9 mouse cellular contexts compared by ENCODE assay signal in genomic region chr10:68464943-68465342, GRCm38 (mm10).
DNase-seq lines count a peak whose midpoint lies in the region; ATAC-seq and TF ChIP-seq lines count a peak whose summit lies in the region.
"Had no signal": no experiment of that assay in that cellular context is flagged by ENCODE, and none has a peak within 500 bp of the region (broad histone marks: within the 10 kb centered on the region; RNA-seq: fewer than 3 reads in every experiment).

No protein-coding gene starts in this region.

- no peak for TF ChIP-seq POLR2A in ES-Bruce4 (IDR thresholded peaks at IDR 0.05; ENCODE audit: insufficient read depth, low read length)

- no peaks in the 10 kb centered on the region for H3K36me3 ChIP-seq in ES-Bruce4 (ENCODE audit: control insufficient read depth, insufficient read depth, low read length, poor library complexity, severe bottlenecking)
- H3K36me3 ChIP-seq: limb, embryonic 12.5 days had no signal

- DNase-seq in 416B (ENCODE audit: low read depth), result peak; percentile 49
- peak; percentile 91 to 93 for DNase-seq in cerebellum, postnatal 10 days
- peak; percentile 46 for DNase-seq in gastrocnemius, postnatal 25 days
- DNase-seq in layer of hippocampus, adult 8-10 months (ENCODE audit: low spot score in 2 of 2), result peak; percentile 23 to 68
- peak; percentile 93 for DNase-seq in lung, postnatal 10 days
- peak; percentile 62 for DNase-seq in skeletal muscle tissue, adult 2 months (ENCODE audit: low read depth, low spot score)

- TF ChIP-seq CTCF in ES-Bruce4 (IDR thresholded peaks at IDR 0.05; ENCODE audit: low read depth, low read length), result peak; percentile 75

- no peaks in the 10 kb centered on the region for H3K4me1 ChIP-seq in ES-Bruce4 (ENCODE audit: control insufficient read depth, insufficient read depth, low read length)

- ATAC-seq in erythroid progenitor cell, adult 5-6 weeks (replicated peaks; ENCODE audit: low FRiP score, poor library complexity, severe bottlenecking), result no peak

- H3K9ac ChIP-seq in ES-Bruce4 (ENCODE audit: low read depth, poor library complexity, severe bottlenecking), result no peak overlapping the region
- H3K9ac ChIP-seq: limb, embryonic 12.5 days had no signal

- no peak overlapping the region for H3K27ac ChIP-seq in ES-Bruce4 (ENCODE audit: insufficient read depth, low read length)
- H3K27ac ChIP-seq: limb, embryonic 12.5 days had no signal

- no peaks in the 10 kb centered on the region for H3K9me3 ChIP-seq in ES-Bruce4 (replicated peaks; ENCODE audit: control insufficient read depth, insufficient read depth, low read length, poor library complexity, severe bottlenecking)
- H3K9me3 ChIP-seq: limb, embryonic 12.5 days had no signal

- no peaks in the 10 kb centered on the region for H3K27me3 ChIP-seq in ES-Bruce4 (ENCODE audit: control insufficient read depth, insufficient read depth, low read length, poor library complexity, severe bottlenecking)
- H3K27me3 ChIP-seq: limb, embryonic 12.5 days had no signal

- TF ChIP-seq EP300 in ES-Bruce4 (IDR thresholded peaks at IDR 0.05; ENCODE audit: insufficient read depth, low read depth, low read length), result no peak

- H3K4me3 ChIP-seq in ES-Bruce4 (ENCODE audit: low read depth, low read length), result no peak overlapping the region
- H3K4me3 ChIP-seq: limb, embryonic 12.5 days had no signal
